Mouse (Mus musculus) hindbrain, embryonic 14.5 days (tissue): ENCODE data around the gene Robo1. TPM values are rescaled to one million over a fixed set of nuclear protein-coding genes. Genes with fewer than 3 reads are reported as not detected.

Experiments
- ATAC-seq: fragments of 200-750 bp; cut with Nextera tagmentation; 2 replicates; pipeline ENCODE4 v1.8.0; 2017; ENCODE audit warnings: moderate number of reproducible peaks, mild to moderate bottlenecking, moderate TSS enrichment, moderate library complexity; ENCODE audit not compliant: low FRiP score
- DNase-seq: peaks from one replicate; pipeline ENCODE4 v3.0.0-alpha.2; 2015; ENCODE audit warnings: low spot score
- H3K27ac ChIP-seq: fragments of 300-500 bp; sonication (generic); 2 replicates; pipeline ENCODE4 v1.5.1; 2014; ENCODE audit warnings: mild to moderate bottlenecking, moderate library complexity
- H3K27me3 ChIP-seq: fragments of 300-500 bp; sonication (generic); 2 replicates; pipeline ENCODE4 v1.6.1; 2014; ENCODE audit warnings: mild to moderate bottlenecking, low read length, mixed read lengths; ENCODE audit not compliant: control insufficient read depth, insufficient read depth
- H3K36me3 ChIP-seq: fragments of 300-500 bp; sonication (generic); replicated peaks from 2 replicates; pipeline ENCODE4 v1.6.1; 2014; ENCODE audit not compliant: control insufficient read depth, insufficient read depth
- H3K4me1 ChIP-seq: fragments of 300-500 bp; sonication (generic); replicated peaks from 2 replicates; pipeline ENCODE4 v1.6.1; 2014; ENCODE audit warnings: antibody characterized with exemption, low read length, mixed read lengths; ENCODE audit not compliant: control insufficient read depth, insufficient read depth
- H3K4me2 ChIP-seq: fragments of 300-500 bp; sonication (generic); replicated peaks from 2 replicates; pipeline ENCODE4 v1.6.1; 2014; ENCODE audit warnings: mild to moderate bottlenecking, moderate library complexity
- H3K4me3 ChIP-seq: fragments of 300-500 bp; sonication (generic); replicated peaks from 2 replicates; pipeline ENCODE4 v1.5.1; 2014; ENCODE audit warnings: mild to moderate bottlenecking, low read length
- H3K9ac ChIP-seq: fragments of 300-500 bp; sonication (generic); 2 replicates; pipeline ENCODE4 v1.6.1; 2014
- H3K9me3 ChIP-seq: fragments of 300-500 bp; sonication (generic); 2 replicates; pipeline ENCODE4 v1.6.1; 2016; ENCODE audit warnings: low read length; ENCODE audit not compliant: control insufficient read depth
- WGBS: fragments of 180-500 bp; shearing (Covaris S2); extraction: QIAGEN DNeasy Blood & Tissue Kit; methylation state at CpG from one replicate; pipeline ENCODE4 v1.1.7; 2014; 5-methylcytosine and 5-hydroxymethylcytosine counted together
- polyA plus RNA-seq: library from polyadenylated mRNA; unstranded; fragments of >200 nt; fragmentation: Nextera tagmentation; extraction: Ambion mirVana; gene quantifications from 2 replicates; pipeline ENCODE4 v1.2.1, GENCODE M21; 2014

Robo1 gene
- polyA plus RNA-seq, 1 experiment from 2014 or later: 47.5 TPM

GRCm38 (mm10) chr16:73038552-73038951, 730.4 kb downstream of the Robo1 start:
- Histone ChIP-seq H3K4me3 (no peak overlapping the region), H3K27me3 (no peaks in the 10 kb centered on the region), H3K9me3 (peaks cover 7% of the 10 kb centered on the region; the same call in 1 of the 2 replicates), H3K9ac (no peak overlapping the region), H3K27ac (no peak overlapping the region), H3K4me1 (no peaks in the 10 kb centered on the region), H3K36me3 (peaks cover 13% of the 10 kb centered on the region; the same call in 1 of the 2 replicates), H3K4me2 (no peak overlapping the region)
- no peak for DNase-seq
- 20% methylated on average over 7 of the region's 7 CpGs for WGBS
- no peak for ATAC-seq

- 94% methylated on average over 3 of the region's 3 CpGs for WGBS
- DNase-seq (no peak), ATAC-seq (no peak)
- H3K4me1 ChIP-seq: no peaks in the 10 kb centered on the region
- no peak overlapping the region for H3K9ac ChIP-seq
- no peaks in the 10 kb centered on the region for H3K36me3 ChIP-seq
- H3K4me3 ChIP-seq: no peak overlapping the region
- no peak overlapping the region for H3K4me2 ChIP-seq
- no peak overlapping the region for H3K27ac ChIP-seq
- no peaks in the 10 kb centered on the region for H3K9me3 ChIP-seq
- no peaks in the 10 kb centered on the region for H3K27me3 ChIP-seq
Measured at GRCm38 (mm10) chr16:73062461-73062860, 754.4 kb downstream of the Robo1 start.

- WGBS: 84% methylated on average over 7 of the region's 7 CpGs
- Histone ChIP-seq H3K9me3 (no peaks in the 10 kb centered on the region), H3K4me3 (no peak overlapping the region), H3K27me3 (no peaks in the 10 kb centered on the region), H3K4me1 (no peaks in the 10 kb centered on the region), H3K27ac (no peak overlapping the region), H3K9ac (no peak overlapping the region), H3K36me3 (no peaks in the 10 kb centered on the region), H3K4me2 (no peak overlapping the region)
- ATAC-seq (no peak), DNase-seq (no peak)
Measured at GRCm38 (mm10) chr16:73067782-73068181, 759.7 kb downstream of the Robo1 start.

GRCm38 (mm10) chr16:73072047-73072446, 763.9 kb downstream of the Robo1 start:
- DNase-seq (no peak), ATAC-seq (no peak)
- Histone ChIP-seq H3K4me2 (no peak overlapping the region), H3K4me3 (no peak overlapping the region), H3K36me3 (no peaks in the 10 kb centered on the region), H3K9ac (no peak overlapping the region), H3K27ac (no peak overlapping the region), H3K4me1 (no peaks in the 10 kb centered on the region), H3K9me3 (no peaks in the 10 kb centered on the region), H3K27me3 (no peaks in the 10 kb centered on the region)
- 93% methylated on average over 3 of the region's 3 CpGs for WGBS

GRCm38 (mm10) chr16:73072883-73073282, 764.8 kb downstream of the Robo1 start:
- H3K4me1 ChIP-seq: no peaks in the 10 kb centered on the region
- H3K36me3 ChIP-seq: no peaks in the 10 kb centered on the region
- H3K9me3 ChIP-seq: no peaks in the 10 kb centered on the region
- no peak overlapping the region for H3K9ac ChIP-seq
- H3K27me3 ChIP-seq: no peaks in the 10 kb centered on the region
- no peak overlapping the region for H3K4me3 ChIP-seq
- WGBS: 97% methylated on average over 6 of the region's 6 CpGs
- no peak overlapping the region for H3K27ac ChIP-seq
- no peak overlapping the region for H3K4me2 ChIP-seq
- ATAC-seq (no peak), DNase-seq (no peak)

- ATAC-seq (no peak), DNase-seq (no peak)
- 72% methylated on average over 4 of the region's 4 CpGs for WGBS
- Histone ChIP-seq H3K9me3 (no peaks in the 10 kb centered on the region), H3K9ac (no peak overlapping the region), H3K4me1 (no peaks in the 10 kb centered on the region), H3K27ac (no peak overlapping the region), H3K4me3 (no peak overlapping the region), H3K27me3 (no peaks in the 10 kb centered on the region), H3K36me3 (no peaks in the 10 kb centered on the region), H3K4me2 (no peak overlapping the region)
Measured at GRCm38 (mm10) chr16:73082420-73082819, 774.3 kb downstream of the Robo1 start.

- Histone ChIP-seq H3K9ac (no peak overlapping the region), H3K4me3 (no peak overlapping the region), H3K27me3 (no peaks in the 10 kb centered on the region), H3K27ac (no peak overlapping the region), H3K4me2 (no peak overlapping the region), H3K9me3 (no peaks in the 10 kb centered on the region), H3K4me1 (no peaks in the 10 kb centered on the region), H3K36me3 (no peaks in the 10 kb centered on the region)
- no peak for DNase-seq
- 90% methylated on average over 2 of the region's 2 CpGs for WGBS
- no peak for ATAC-seq
Measured at GRCm38 (mm10) chr16:73083077-73083476, 775.0 kb downstream of the Robo1 start.
